Mouse (Mus musculus) large intestine, adult 2 months (tissue): Measurements from ENCODE around the gene Mcm3ap. TPM values are rescaled to one million over a fixed set of nuclear protein-coding genes. Genes with fewer than 3 reads are reported as not detected.

Experiments
- DNase-seq: peaks from one replicate; pipeline ENCODE4 v3.0.0-alpha.2; 2012; ENCODE audit warnings: low read depth, low spot score
- WGBS: fragments of 180-500 bp; shearing (Covaris S2); methylation state at CpG from one replicate; pipeline ENCODE4 v1.1.7; 2018; 5-methylcytosine and 5-hydroxymethylcytosine counted together
- polyA plus RNA-seq: library from polyadenylated mRNA; depleted of rRNA; stranded (reverse); fragments of >200 nt; gene quantifications from 2 replicates; pipeline ENCODE4 v1.2.3, GENCODE M21; 2012; rRNA removed

Mcm3ap gene
- polyA plus RNA-seq, 1 experiment: 15.8 TPM

DNA sequence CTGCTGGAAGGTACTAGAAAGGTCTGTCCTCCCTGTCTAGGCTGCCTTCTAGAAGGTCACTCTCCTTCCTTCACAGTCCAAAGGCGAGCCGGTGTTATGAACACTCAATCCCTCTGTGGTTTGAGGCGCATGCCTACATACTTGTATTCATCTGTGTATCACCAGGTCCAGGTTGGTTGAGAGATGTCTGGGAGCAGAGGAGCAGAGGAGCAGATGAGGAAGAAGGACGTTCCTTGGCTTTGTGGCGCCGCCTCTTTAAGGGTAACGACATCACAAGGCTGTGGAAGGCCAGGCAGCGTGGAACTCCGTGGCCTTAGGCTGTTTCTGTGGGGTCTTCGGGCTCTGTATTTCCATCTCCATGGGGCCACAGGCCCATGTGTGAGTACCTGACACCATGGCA, 93.2 kb downstream of the Mcm3ap start, which contains the start of gene Spatc1l:
Gene Spatc1l, plus strand, starts transcription at position 301 of the 400 bp plus-strand sequence.
- DNase-seq: no peak
- WGBS: 84% methylated on average over 10 of the region's 10 CpGs

Other genes with a start within 250 kb of the Mcm3ap start
- 21.8 and 26.0 TPM in 2 replicates for gene Prmt2, start 231.1 kb upstream of the Mcm3ap start, polyA plus RNA-seq
- 1.6 and 2.2 TPM in 2 replicates for gene S100b, start 215.1 kb upstream of the Mcm3ap start, polyA plus RNA-seq
- gene Dip2a, start 123.6 kb upstream of the Mcm3ap start, polyA plus RNA-seq: 11.3 and 17.2 TPM in 2 replicates
- gene AC141477.1, start 28.5 kb upstream of the Mcm3ap start, polyA plus RNA-seq: not detected in 2 replicates
- gene Pcnt, start 26.1 kb upstream of the Mcm3ap start, polyA plus RNA-seq: 13.1 and 17.0 TPM in 2 replicates
- not detected in 2 replicates for gene 2610028H24Rik, start 19.8 kb upstream of the Mcm3ap start, polyA plus RNA-seq
- 1.9 and 2.6 TPM in 2 replicates for gene Ybey, start 187 bp downstream of the Mcm3ap start, polyA plus RNA-seq
- gene Lss, start 62.7 kb downstream of the Mcm3ap start, polyA plus RNA-seq: 17.4 and 20.4 TPM in 2 replicates
- 0.26 TPM in 1 of 2 replicates, not detected in the other for gene Spatc1l, start 93.3 kb downstream of the Mcm3ap start, polyA plus RNA-seq
- gene Ftcd, start 106.7 kb downstream of the Mcm3ap start, polyA plus RNA-seq: not detected in 2 replicates
- 69.1 and 98.4 TPM in 2 replicates for gene Col6a2, start 154.7 kb downstream of the Mcm3ap start, polyA plus RNA-seq